Mouse (Mus musculus) brain, embryonic 14.5 days (tissue): Measurements from ENCODE around the gene Dcbld2. TPM values are rescaled to one million over a fixed set of nuclear protein-coding genes. Genes with fewer than 3 reads are reported as not detected.

Experiments
- DNase-seq: peaks from one replicate; pipeline ENCODE4 v3.0.0-alpha.2; 2011; ENCODE audit warnings: low read depth
- CTCF ChIP-seq: fragments of 200-500 bp; IDR thresholded peaks from 2 replicates; pipeline ENCODE4 v1.5.1; 2012; ENCODE audit warnings: inconsistent platforms, mild to moderate bottlenecking, moderate library complexity, borderline replicate concordance; ENCODE audit not compliant: insufficient read depth, insufficient read length; ENCODE audit errors: extremely low read depth
- POLR2A ChIP-seq: fragments of 200-500 bp; IDR thresholded peaks from 2 replicates; pipeline ENCODE4 v1.6.1; 2012; ENCODE audit warnings: mild to moderate bottlenecking, inconsistent platforms, borderline replicate concordance; ENCODE audit not compliant: poor library complexity, insufficient read depth, insufficient read length, severe bottlenecking; ENCODE audit errors: extremely low read depth
- polyA plus RNA-seq: library from polyadenylated mRNA; depleted of rRNA; stranded (reverse); fragments of >200 nt; gene quantifications from 2 replicates; pipeline ENCODE4 v1.2.3, GENCODE M21; 2012; rRNA removed

The Dcbld2 gene
- polyA plus RNA-seq, 1 experiment: 31.6 TPM

GRCm38 (mm10) chr16:58502566-58502965, 94.3 kb downstream of the Dcbld2 start:
- no peak for DNase-seq
- no peak for TF ChIP-seq POLR2A
- TF ChIP-seq CTCF: no peak

GRCm38 (mm10) chr16:58504945-58505344, 96.7 kb downstream of the Dcbld2 start:
- no peak for DNase-seq
- TF ChIP-seq CTCF: no peak
- TF ChIP-seq POLR2A: no peak

- TF ChIP-seq CTCF (no peak), POLR2A (no peak)
- DNase-seq: peak; percentile 67
These were observed 104.0 kb downstream of the Dcbld2 start for GRCm38 (mm10) chr16:58512181-58512761.

- no peak for TF ChIP-seq POLR2A
- TF ChIP-seq CTCF: no peak
These were observed 104.6 kb downstream of the Dcbld2 start for GRCm38 (mm10) chr16:58512887-58513286.

GRCm38 (mm10) chr16:58513755-58514154, 105.5 kb downstream of the Dcbld2 start:
- DNase-seq: no peak
- TF ChIP-seq CTCF (no peak), POLR2A (no peak)

More at GRCm38 (mm10) chr16:58512887-58513286, 104.6 kb downstream of the Dcbld2 start:
- DNase-seq: peak; percentile 64

- no peak for DNase-seq
- peak; percentile 12; the same call in 1 of the 2 replicates for TF ChIP-seq CTCF
- TF ChIP-seq POLR2A: no peak
These were observed 106.3 kb downstream of the Dcbld2 start for GRCm38 (mm10) chr16:58514565-58514964.

GRCm38 (mm10) chr16:58516161-58516560, 107.9 kb downstream of the Dcbld2 start:
- TF ChIP-seq POLR2A (no peak), CTCF (no peak)
- no peak for DNase-seq

GRCm38 (mm10) chr16:58516960-58517798, 108.9 kb downstream of the Dcbld2 start:
- TF ChIP-seq CTCF (no peak), POLR2A (no peak)
- DNase-seq: no peak

Other genes starting within 250 kb of the Dcbld2 start
- gene St3gal6, start 115.8 kb downstream of the Dcbld2 start, polyA plus RNA-seq: 7.2 and 8.5 TPM in 2 replicates
- gene Gm813, start 208.5 kb downstream of the Dcbld2 start, polyA plus RNA-seq: not detected in 2 replicates
- gene E330017A01Rik, start 230.3 kb downstream of the Dcbld2 start, polyA plus RNA-seq: not detected in 2 replicates